Mouse (Mus musculus) heart, embryonic 11.5 days (tissue): ENCODE measurements at regions not wholly inside any gene's neighbourhood (a gene's known extent, or its start where the extent isn't known, plus 50 kb on each side); places are given as distances from the start of the nearest gene placed in this dataset.

Experiments used
- ATAC-seq: fragments of 200-750 bp; cut with Nextera tagmentation; replicated peaks from 2 replicates; pipeline ENCODE4 v1.8.0; 2017; ENCODE audit warnings: moderate library complexity; ENCODE audit not compliant: insufficient number of reproducible peaks, low FRiP score, low TSS enrichment
- H3K27ac ChIP-seq: fragments of 300-500 bp; sonication (generic); 2 replicates; pipeline ENCODE4 v1.5.1; 2014; ENCODE audit warnings: mild to moderate bottlenecking, low read depth, low read length
- H3K27me3 ChIP-seq: fragments of 300-500 bp; sonication (generic); 2 replicates; pipeline ENCODE4 v1.6.1; 2014; ENCODE audit warnings: mild to moderate bottlenecking, low read length, mixed read lengths; ENCODE audit not compliant: control insufficient read depth, insufficient read depth
- H3K36me3 ChIP-seq: fragments of 300-500 bp; sonication (generic); 2 replicates; pipeline ENCODE4 v1.6.1; 2014; ENCODE audit warnings: mild to moderate bottlenecking, low read length, moderate library complexity, mixed read lengths; ENCODE audit not compliant: control insufficient read depth, insufficient read depth
- H3K4me1 ChIP-seq: fragments of 300-500 bp; sonication (generic); 2 replicates; pipeline ENCODE4 v1.6.1; 2014; ENCODE audit warnings: low read length; ENCODE audit not compliant: control insufficient read depth, insufficient read depth
- H3K4me2 ChIP-seq: fragments of 300-500 bp; sonication (generic); 2 replicates; pipeline ENCODE4 v1.6.1; 2014; ENCODE audit warnings: mild to moderate bottlenecking, moderate library complexity
- H3K4me3 ChIP-seq: fragments of 300-500 bp; sonication (generic); 2 replicates; pipeline ENCODE4 v1.5.1; 2014; ENCODE audit warnings: low read depth, low read length
- H3K9ac ChIP-seq: fragments of 300-500 bp; sonication (generic); 2 replicates; pipeline ENCODE4 v1.6.1; 2014; ENCODE audit warnings: mild to moderate bottlenecking, low read depth, low read length, moderate library complexity
- H3K9me3 ChIP-seq: fragments of 300-500 bp; sonication (generic); replicated peaks from 2 replicates; pipeline ENCODE4 v1.6.1; 2016; ENCODE audit warnings: low read length; ENCODE audit not compliant: control insufficient read depth
- WGBS: fragments of 180-500 bp; shearing (Covaris S2); extraction: QIAGEN DNeasy Blood & Tissue Kit; methylation state at CpG from one replicate; pipeline ENCODE4 v1.1.7; 2014; ENCODE audit not compliant: insufficient replicate concordance; 5-methylcytosine and 5-hydroxymethylcytosine counted together

- Histone ChIP-seq H3K4me1 (no peaks in the 10 kb centered on the region), H3K36me3 (no peaks in the 10 kb centered on the region), H3K4me2 (no peak overlapping the region), H3K4me3 (no peak overlapping the region), H3K9ac (no peak overlapping the region), H3K27ac (peak overlapping the region; percentile 35; the same call in 1 of the 2 replicates), H3K9me3 (no peaks in the 10 kb centered on the region), H3K27me3 (no peaks in the 10 kb centered on the region)
- no peak for ATAC-seq
- WGBS, result 19% methylated on average over 1 of the region's 1 CpGs
Measured at GRCm38 (mm10) chr14:86171118-86171517, 969.9 kb downstream of the Diaph3 start.

- no peak overlapping the region for H3K27ac ChIP-seq
- H3K4me2 ChIP-seq, result no peak overlapping the region
- no peaks in the 10 kb centered on the region for H3K36me3 ChIP-seq
- H3K4me3 ChIP-seq, result no peak overlapping the region
- WGBS, result 88% methylated on average over 10 of the region's 10 CpGs
- ATAC-seq, result no peak
- no peak overlapping the region for H3K9ac ChIP-seq
- H3K27me3 ChIP-seq, result no peaks in the 10 kb centered on the region
- H3K4me1 ChIP-seq, result no peaks in the 10 kb centered on the region
- no peaks in the 10 kb centered on the region for H3K9me3 ChIP-seq
Measured at GRCm38 (mm10) chr14:86159151-86159550, 981.9 kb downstream of the Diaph3 start.

- Histone ChIP-seq H3K36me3 (no peaks in the 10 kb centered on the region), H3K4me2 (no peak overlapping the region), H3K27ac (no peak overlapping the region), H3K27me3 (no peaks in the 10 kb centered on the region), H3K9ac (no peak overlapping the region), H3K4me3 (no peak overlapping the region), H3K9me3 (no peaks in the 10 kb centered on the region), H3K4me1 (no peaks in the 10 kb centered on the region)
- 89% methylated on average over 3 of the region's 3 CpGs for WGBS
- no peak for ATAC-seq
Measured at GRCm38 (mm10) chr14:86154688-86155087, 986.3 kb downstream of the Diaph3 start.

GRCm38 (mm10) chr14:86151276-86151675 is 989.8 kb downstream of the Diaph3 start:
- Histone ChIP-seq H3K36me3 (no peaks in the 10 kb centered on the region), H3K27me3 (no peaks in the 10 kb centered on the region), H3K4me2 (no peak overlapping the region), H3K9me3 (no peaks in the 10 kb centered on the region), H3K4me1 (no peaks in the 10 kb centered on the region), H3K4me3 (no peak overlapping the region), H3K27ac (no peak overlapping the region), H3K9ac (no peak overlapping the region)
- ATAC-seq, result no peak
- WGBS, result 88% methylated on average over 1 of the region's 1 CpGs

- H3K36me3 ChIP-seq, result no peaks in the 10 kb centered on the region
- no peak overlapping the region for H3K4me2 ChIP-seq
- 90% methylated on average over 3 of the region's 3 CpGs for WGBS
- H3K4me3 ChIP-seq, result no peak overlapping the region
- no peak overlapping the region for H3K9ac ChIP-seq
- ATAC-seq, result no peak
- no peak overlapping the region for H3K27ac ChIP-seq
- no peaks in the 10 kb centered on the region for H3K4me1 ChIP-seq
- H3K27me3 ChIP-seq, result no peaks in the 10 kb centered on the region
- no peaks in the 10 kb centered on the region for H3K9me3 ChIP-seq
Measured at GRCm38 (mm10) chr14:86150329-86150866, 990.6 kb downstream of the Diaph3 start.

GRCm38 (mm10) chr14:86115254-86116057 is 1025.6 kb downstream of the Diaph3 start:
- Histone ChIP-seq H3K27me3 (no peaks in the 10 kb centered on the region), H3K27ac (no peak overlapping the region), H3K9me3 (no peaks in the 10 kb centered on the region), H3K4me2 (no peak overlapping the region), H3K4me1 (peaks cover 3% of the 10 kb centered on the region; the same call in 1 of the 2 replicates), H3K4me3 (no peak overlapping the region), H3K9ac (no peak overlapping the region), H3K36me3 (no peaks in the 10 kb centered on the region)
- no peak for ATAC-seq
- 37% methylated on average over 4 of the region's 4 CpGs for WGBS

- Histone ChIP-seq H3K4me1 (no peaks in the 10 kb centered on the region), H3K4me3 (no peak overlapping the region), H3K9ac (no peak overlapping the region), H3K27me3 (no peaks in the 10 kb centered on the region), H3K36me3 (no peaks in the 10 kb centered on the region), H3K27ac (no peak overlapping the region), H3K9me3 (no peaks in the 10 kb centered on the region), H3K4me2 (no peak overlapping the region)
- no peak for ATAC-seq
- WGBS, result 53% methylated on average over 1 of the region's 1 CpGs
Measured at GRCm38 (mm10) chr14:86101497-86101896, 1039.5 kb downstream of the Diaph3 start.

DNA sequence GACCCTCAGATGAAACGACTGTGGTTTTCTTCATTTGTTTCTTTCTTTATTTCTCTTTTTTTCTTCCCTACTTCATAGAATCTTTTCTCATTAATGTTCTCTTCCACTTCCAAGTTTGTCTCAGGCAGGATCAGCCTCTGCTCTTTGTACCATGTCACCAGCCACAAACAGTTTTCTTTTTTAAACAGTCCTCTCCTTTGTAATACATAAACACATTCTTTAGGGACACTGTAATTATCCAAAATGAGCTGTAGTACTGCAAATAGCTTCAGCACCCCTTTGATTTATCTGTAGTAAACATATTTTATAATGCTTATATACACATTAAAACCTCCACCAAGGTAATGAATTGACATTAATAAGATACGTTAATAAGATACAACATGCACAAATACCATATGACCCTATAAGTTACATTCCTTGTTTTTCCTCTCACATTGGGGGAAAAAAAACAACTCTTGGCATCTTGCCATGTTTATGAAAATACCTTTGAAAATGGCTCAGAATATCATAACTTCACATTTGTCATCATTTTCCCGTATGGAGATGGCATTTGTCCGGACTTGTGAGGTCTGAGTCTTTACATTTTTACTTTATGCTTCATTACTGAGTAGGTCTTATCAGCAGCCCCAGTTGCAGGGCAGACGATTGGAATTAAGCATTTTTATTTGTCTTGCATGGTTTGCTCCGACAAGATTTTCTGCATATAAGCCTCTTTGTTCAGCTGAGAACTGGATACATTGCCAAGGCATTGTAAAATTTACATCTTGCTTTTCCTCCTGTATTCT is 1070.5 kb downstream of the Diaph3 start:
- H3K4me2 ChIP-seq, result no peak overlapping the region
- H3K9me3 ChIP-seq, result no peaks in the 10 kb centered on the region
- H3K4me3 ChIP-seq, result no peak overlapping the region
- H3K9ac ChIP-seq, result no peak overlapping the region
- no peaks in the 10 kb centered on the region for H3K4me1 ChIP-seq
- H3K27ac ChIP-seq, result no peak overlapping the region
- ATAC-seq, result no peak
- no peaks in the 10 kb centered on the region for H3K27me3 ChIP-seq
- WGBS, result 69% methylated on average over 6 of the region's 6 CpGs
- no peaks in the 10 kb centered on the region for H3K36me3 ChIP-seq
